Mouse (Mus musculus) embryonic facial prominence, embryonic 13.5 days (tissue): ENCODE measurements around the gene Fkbp5. TPM values are rescaled to one million over a fixed set of nuclear protein-coding genes. Genes with fewer than 3 reads are reported as not detected.

Experiments
- ATAC-seq: fragments of 200-750 bp; cut with Nextera tagmentation; 2 replicates; pipeline ENCODE4 v1.8.0; 2017; ENCODE audit warnings: low read depth; ENCODE audit not compliant: insufficient number of reproducible peaks, insufficient read depth, low FRiP score, low TSS enrichment
- H3K27ac ChIP-seq: fragments of 300-500 bp; sonication (generic); 2 replicates; pipeline ENCODE4 v1.5.1; 2015; ENCODE audit warnings: moderate library complexity, mild to moderate bottlenecking, inconsistent platforms
- H3K27me3 ChIP-seq: fragments of 300-500 bp; sonication (generic); 2 replicates; pipeline ENCODE4 v1.6.1; 2015; ENCODE audit warnings: mild to moderate bottlenecking, inconsistent platforms
- H3K36me3 ChIP-seq: fragments of 300-500 bp; sonication (generic); 2 replicates; pipeline ENCODE4 v1.6.1; 2015; ENCODE audit warnings: mild to moderate bottlenecking, inconsistent platforms
- H3K4me1 ChIP-seq: fragments of 300-500 bp; sonication (generic); 2 replicates; pipeline ENCODE4 v1.6.1; 2015; ENCODE audit warnings: inconsistent platforms
- H3K4me2 ChIP-seq: fragments of 300-500 bp; sonication (generic); 2 replicates; pipeline ENCODE4 v1.6.1; 2015; ENCODE audit warnings: moderate library complexity, mild to moderate bottlenecking, inconsistent platforms
- H3K4me3 ChIP-seq: fragments of 300-500 bp; sonication (generic); 2 replicates; pipeline ENCODE4 v1.5.1; 2015; ENCODE audit warnings: mild to moderate bottlenecking, inconsistent platforms
- H3K9ac ChIP-seq: fragments of 300-500 bp; sonication (generic); 2 replicates; pipeline ENCODE4 v1.6.1; 2015; ENCODE audit warnings: mild to moderate bottlenecking, inconsistent platforms
- H3K9me3 ChIP-seq: fragments of 300-500 bp; sonication (generic); 2 replicates; pipeline ENCODE4 v1.6.1; 2016; ENCODE audit warnings: inconsistent platforms
- WGBS: fragments of 180-500 bp; shearing (Covaris S2); methylation state at CpG from one replicate; pipeline ENCODE4 v1.1.7; 2015; ENCODE audit warnings: mixed read lengths; 5-methylcytosine and 5-hydroxymethylcytosine counted together
- polyA plus RNA-seq: library from polyadenylated mRNA; unstranded; fragments of >200 nt; fragmentation: Nextera tagmentation; extraction: Ambion mirVana; gene quantifications from 2 replicates; pipeline ENCODE4 v1.2.1, GENCODE M21; 2015

The Fkbp5 gene
- polyA plus RNA-seq, 1 experiment from 2014 or later: 24.5 TPM

- Histone ChIP-seq H3K27ac (no peak overlapping the region), H3K4me3 (no peak overlapping the region), H3K36me3 (no peaks in the 10 kb centered on the region), H3K27me3 (no peaks in the 10 kb centered on the region), H3K9me3 (0 out of 2 replicates have a peak, but pooled peaks cover 5% of the 10 kb centered on the region), H3K4me2 (no peak overlapping the region), H3K9ac (no peak overlapping the region), H3K4me1 (no peaks in the 10 kb centered on the region)
- ATAC-seq: no peak
- 74% methylated on average over 2 of the region's 2 CpGs for WGBS
These were observed 18.1 kb downstream of the Fkbp5 start for GRCm38 (mm10) chr17:28499190-28499589.

GRCm38 (mm10) chr17:28495832-28496231, 21.5 kb downstream of the Fkbp5 start:
- no peaks in the 10 kb centered on the region for H3K27me3 ChIP-seq
- no peak overlapping the region for H3K4me2 ChIP-seq
- H3K27ac ChIP-seq: no peak overlapping the region
- WGBS: 91% methylated on average over 8 of the region's 8 CpGs
- H3K4me1 ChIP-seq: peaks cover 10% of the 10 kb centered on the region; the same call in 1 of the 2 replicates
- H3K9ac ChIP-seq: no peak overlapping the region
- H3K36me3 ChIP-seq: no peaks in the 10 kb centered on the region
- no peak for ATAC-seq
- 0 out of 2 replicates have a peak, but pooled peaks cover 5% of the 10 kb centered on the region for H3K9me3 ChIP-seq
- no peak overlapping the region for H3K4me3 ChIP-seq

- no peak overlapping the region for H3K9ac ChIP-seq
- ATAC-seq: no peak
- no peak overlapping the region for H3K4me3 ChIP-seq
- peaks cover 13% of the 10 kb centered on the region for H3K4me1 ChIP-seq
- H3K36me3 ChIP-seq: no peaks in the 10 kb centered on the region
- no peak overlapping the region for H3K27ac ChIP-seq
- WGBS: 58% methylated on average over 14 of the region's 14 CpGs
- peak overlapping the region; percentile 12; the same call in 1 of the 2 replicates for H3K4me2 ChIP-seq
- H3K9me3 ChIP-seq: no peaks in the 10 kb centered on the region
- H3K27me3 ChIP-seq: no peaks in the 10 kb centered on the region
These were observed 26.1 kb downstream of the Fkbp5 start for GRCm38 (mm10) chr17:28491035-28491770.

- H3K4me3 ChIP-seq: no peak overlapping the region
- H3K4me1 ChIP-seq: peaks cover 24% of the 10 kb centered on the region
- no peak overlapping the region for H3K27ac ChIP-seq
- no peaks in the 10 kb centered on the region for H3K9me3 ChIP-seq
- WGBS: 69% methylated on average over 7 of the region's 7 CpGs
- H3K27me3 ChIP-seq: no peaks in the 10 kb centered on the region
- no peak for ATAC-seq
- H3K9ac ChIP-seq: no peak overlapping the region
- no peaks in the 10 kb centered on the region for H3K36me3 ChIP-seq
- H3K4me2 ChIP-seq: no peak overlapping the region
These were observed 28.9 kb downstream of the Fkbp5 start for GRCm38 (mm10) chr17:28488258-28489013.

GRCm38 (mm10) chr17:28487584-28488257, 29.6 kb downstream of the Fkbp5 start:
- Histone ChIP-seq H3K4me2 (no peak overlapping the region), H3K9me3 (no peaks in the 10 kb centered on the region), H3K27me3 (no peaks in the 10 kb centered on the region), H3K27ac (no peak overlapping the region), H3K36me3 (no peaks in the 10 kb centered on the region), H3K4me1 (peaks cover 25% of the 10 kb centered on the region), H3K4me3 (no peak overlapping the region), H3K9ac (no peak overlapping the region)
- 92% methylated on average over 18 of the region's 18 CpGs for WGBS
- no peak for ATAC-seq

GRCm38 (mm10) chr17:28486720-28487119, 30.6 kb downstream of the Fkbp5 start:
- Histone ChIP-seq H3K9me3 (no peaks in the 10 kb centered on the region), H3K9ac (no peak overlapping the region), H3K4me2 (peak overlapping the region; percentile 71; the same call in 1 of the 2 replicates), H3K27ac (no peak overlapping the region), H3K4me3 (peak overlapping the region; percentile 89; the same call in 1 of the 2 replicates), H3K4me1 (peaks cover 26% of the 10 kb centered on the region), H3K27me3 (no peaks in the 10 kb centered on the region), H3K36me3 (no peaks in the 10 kb centered on the region)
- no peak for ATAC-seq
- 80% methylated on average over 6 of the region's 6 CpGs for WGBS

GRCm38 (mm10) chr17:28485977-28486400, 31.3 kb downstream of the Fkbp5 start:
- WGBS: under 1% methylated on average over 58 of the region's 58 CpGs
- H3K4me3 ChIP-seq: peak overlapping the region; percentile 89
- H3K27me3 ChIP-seq: no peaks in the 10 kb centered on the region
- no peaks in the 10 kb centered on the region for H3K36me3 ChIP-seq
- peak overlapping the region; percentile 84 for H3K27ac ChIP-seq
- H3K9me3 ChIP-seq: no peaks in the 10 kb centered on the region
- peaks cover 18% of the 10 kb centered on the region for H3K4me1 ChIP-seq
- ATAC-seq: peak; percentile 99
- peak overlapping the region; percentile 86 for H3K9ac ChIP-seq
- H3K4me2 ChIP-seq: peak overlapping the region; percentile 71

GRCm38 (mm10) chr17:28485446-28485948, 31.8 kb downstream of the Fkbp5 start:
- Histone ChIP-seq H3K9ac (peak overlapping the region; percentile 86), H3K27me3 (no peaks in the 10 kb centered on the region), H3K36me3 (no peaks in the 10 kb centered on the region), H3K4me2 (peak overlapping the region; percentile 71), H3K27ac (peak overlapping the region; percentile 84), H3K9me3 (no peaks in the 10 kb centered on the region), H3K4me1 (peaks cover 17% of the 10 kb centered on the region), H3K4me3 (peak overlapping the region; percentile 89)
- WGBS: under 1% methylated on average over 74 of the region's 77 CpGs
- ATAC-seq: peak; percentile 23

- ATAC-seq: no peak
- 5% methylated on average over 30 of the region's 30 CpGs for WGBS
- Histone ChIP-seq H3K27me3 (no peaks in the 10 kb centered on the region), H3K36me3 (no peaks in the 10 kb centered on the region), H3K4me1 (peaks cover 17% of the 10 kb centered on the region), H3K4me3 (peak overlapping the region; percentile 89), H3K9ac (peak overlapping the region; percentile 86), H3K4me2 (peak overlapping the region; percentile 71), H3K9me3 (no peaks in the 10 kb centered on the region), H3K27ac (peak overlapping the region; percentile 84; the same call in 1 of the 2 replicates)
These were observed 32.5 kb downstream of the Fkbp5 start for GRCm38 (mm10) chr17:28484704-28485445.

- no peak overlapping the region for H3K4me3 ChIP-seq
- H3K27ac ChIP-seq: no peak overlapping the region
- H3K36me3 ChIP-seq: no peaks in the 10 kb centered on the region
- H3K9ac ChIP-seq: 0 out of 2 replicates have a peak overlapping the region, but pooled peaks have one; percentile 27
- no peak for ATAC-seq
- H3K4me1 ChIP-seq: peaks cover 14% of the 10 kb centered on the region
- WGBS: 44% methylated on average over 8 of the region's 8 CpGs
- H3K27me3 ChIP-seq: no peaks in the 10 kb centered on the region; the same call in 1 of the 2 replicates
- H3K9me3 ChIP-seq: no peaks in the 10 kb centered on the region
- no peak overlapping the region for H3K4me2 ChIP-seq
These were observed 39.9 kb downstream of the Fkbp5 start for GRCm38 (mm10) chr17:28477421-28477820.

- Histone ChIP-seq H3K4me3 (no peak overlapping the region), H3K27ac (no peak overlapping the region), H3K9ac (no peak overlapping the region), H3K4me2 (no peak overlapping the region), H3K36me3 (no peaks in the 10 kb centered on the region), H3K4me1 (peaks cover 22% of the 10 kb centered on the region), H3K9me3 (no peaks in the 10 kb centered on the region), H3K27me3 (no peaks in the 10 kb centered on the region; the same call in 1 of the 2 replicates)
- ATAC-seq: no peak
These were observed 40.9 kb downstream of the Fkbp5 start for GRCm38 (mm10) chr17:28476441-28476840.
